Mouse (Mus musculus) retina, embryonic 14.5 days (tissue): Measurements from ENCODE around the gene Nucb1.

ENCODE experiments used
- DNase-seq: peaks from one replicate; pipeline ENCODE4 v3.0.0-alpha.2; 2015; ENCODE audit warnings: low spot score

Gene Nucb1

GRCm38 (mm10) chr7:45461781-45462180 lies 48.4 kb downstream of the Nucb1 start:
- DNase-seq: no peak

DNA sequence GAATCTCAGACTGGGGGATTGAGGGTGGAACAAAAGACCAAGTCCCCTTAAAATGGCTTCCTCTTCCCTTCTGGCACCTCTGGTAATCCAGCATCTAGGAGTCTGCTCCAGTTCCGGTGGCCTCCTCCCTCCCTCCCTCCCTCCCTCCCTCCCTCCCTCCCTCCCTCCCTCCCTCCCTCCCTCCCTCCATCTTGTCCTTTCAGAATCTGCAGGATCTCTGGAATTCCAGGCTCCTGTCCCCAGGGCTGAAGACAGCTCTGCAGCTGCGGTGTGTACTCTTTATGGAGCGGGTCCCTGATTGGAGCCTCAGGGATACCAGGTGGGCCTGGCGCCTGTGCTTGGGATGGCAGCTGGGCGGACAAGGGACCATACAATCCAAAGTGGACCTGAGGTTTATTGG lies 48.9 kb downstream of the Nucb1 start:
- no peak for DNase-seq

- peak; percentile 47 for DNase-seq
Observed at GRCm38 (mm10) chr7:45460860-45461314, 49.3 kb downstream of the Nucb1 start.

- no peak for DNase-seq
Observed at GRCm38 (mm10) chr7:45460377-45460776, 49.8 kb downstream of the Nucb1 start.

DNA sequence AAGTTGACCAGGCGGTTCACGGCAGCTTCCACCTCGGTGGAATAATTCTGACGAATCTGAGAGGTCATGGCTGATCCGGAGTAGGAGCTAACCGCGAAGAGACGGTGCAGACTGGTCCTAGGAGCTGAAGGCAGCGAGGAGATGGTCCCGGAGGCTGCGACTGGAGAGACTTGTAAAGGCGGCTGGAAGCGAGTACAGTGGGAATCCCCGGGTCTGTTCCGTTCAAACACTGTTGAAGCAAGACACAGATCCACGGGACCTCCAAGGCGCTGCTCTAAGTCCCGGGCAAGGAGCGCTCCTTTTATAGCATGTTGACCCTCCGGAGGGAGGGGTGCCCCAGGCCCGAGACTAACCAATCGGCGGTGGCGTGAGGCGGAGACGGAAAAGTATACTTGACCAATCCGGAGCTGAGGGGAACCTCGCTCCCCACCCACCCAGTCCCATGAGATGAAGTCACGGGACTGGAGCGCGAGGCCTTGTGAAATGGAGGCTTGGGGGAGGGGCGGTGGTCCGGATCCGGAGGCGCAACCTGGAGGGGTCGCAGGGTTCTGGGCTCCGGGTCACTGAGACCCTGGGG lies 50.6 kb downstream of the Nucb1 start, which contains the start of gene Ftl1:
Ftl1 (minus strand) TSS at position 321 of the 577 bp plus-strand sequence.
- DNase-seq: peak; percentile 99

GRCm38 (mm10) chr7:45458748-45459563 lies 51.2 kb downstream of the Nucb1 start:
- DNase-seq: peak; percentile 87

DNA sequence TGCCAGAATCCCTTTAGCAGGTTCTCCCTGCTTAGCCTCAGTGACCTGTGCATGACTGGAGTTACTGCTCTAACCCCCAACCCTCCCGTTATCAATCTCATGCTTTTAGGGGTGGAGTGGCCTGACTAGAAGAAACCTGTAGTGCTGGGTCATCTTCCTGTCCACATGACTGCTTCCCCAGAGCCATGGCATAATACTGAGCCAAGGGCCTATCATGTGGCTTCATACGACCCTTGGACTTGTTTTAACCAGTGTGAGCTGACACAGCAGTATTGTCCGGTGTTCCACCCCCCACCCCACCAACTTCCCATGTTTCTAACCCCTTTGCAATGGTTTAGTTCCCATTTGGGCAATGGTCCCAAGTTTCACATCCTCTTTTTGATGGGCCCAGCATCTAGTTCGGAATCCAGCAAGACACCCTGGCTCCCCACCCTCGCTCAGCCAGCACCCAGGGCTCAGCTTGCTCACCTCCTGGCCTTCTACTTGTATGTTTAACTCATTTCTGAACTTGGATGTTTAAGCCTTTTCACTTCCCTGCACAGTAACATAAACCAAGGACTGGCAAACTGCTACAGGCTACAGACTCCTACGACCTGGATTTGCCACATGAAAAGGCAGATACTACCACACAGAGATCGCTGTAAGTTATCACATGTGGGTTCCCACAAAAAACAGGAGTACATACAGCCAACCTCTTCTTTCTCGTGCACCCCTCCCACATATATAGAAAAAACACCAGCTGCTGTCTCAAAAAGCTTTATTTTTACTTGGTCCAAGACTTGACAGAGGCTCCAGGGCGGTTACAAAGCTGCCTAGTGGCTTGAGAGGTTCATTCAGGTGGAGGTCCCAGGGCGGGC lies 52.8 kb downstream of the Nucb1 start:
- peak; percentile 21 for DNase-seq

DNA sequence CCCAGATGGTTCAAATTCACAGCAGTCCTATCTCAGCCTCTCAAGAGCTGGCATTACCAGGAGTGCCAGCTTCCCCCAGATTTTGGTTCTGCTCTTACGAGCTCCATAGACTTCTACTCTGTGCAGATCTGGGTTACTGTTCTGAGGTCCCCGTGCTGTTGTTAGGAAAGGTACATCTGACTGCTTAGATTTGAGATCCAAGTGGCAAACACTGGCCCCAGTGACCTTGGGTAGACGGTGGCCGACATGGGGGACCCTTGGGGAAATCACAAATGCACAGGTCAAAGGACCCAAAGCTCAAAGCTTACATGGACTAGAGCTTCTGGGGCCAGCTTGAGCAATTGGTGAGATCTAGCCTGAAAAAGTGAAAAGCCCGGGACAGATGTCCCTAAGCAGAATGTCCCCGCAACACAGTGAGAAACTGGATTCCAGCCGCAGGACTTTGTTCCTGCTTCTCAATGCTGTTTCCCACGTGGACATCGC lies 53.4 kb downstream of the Nucb1 start:
- peak; percentile 19 for DNase-seq

DNA sequence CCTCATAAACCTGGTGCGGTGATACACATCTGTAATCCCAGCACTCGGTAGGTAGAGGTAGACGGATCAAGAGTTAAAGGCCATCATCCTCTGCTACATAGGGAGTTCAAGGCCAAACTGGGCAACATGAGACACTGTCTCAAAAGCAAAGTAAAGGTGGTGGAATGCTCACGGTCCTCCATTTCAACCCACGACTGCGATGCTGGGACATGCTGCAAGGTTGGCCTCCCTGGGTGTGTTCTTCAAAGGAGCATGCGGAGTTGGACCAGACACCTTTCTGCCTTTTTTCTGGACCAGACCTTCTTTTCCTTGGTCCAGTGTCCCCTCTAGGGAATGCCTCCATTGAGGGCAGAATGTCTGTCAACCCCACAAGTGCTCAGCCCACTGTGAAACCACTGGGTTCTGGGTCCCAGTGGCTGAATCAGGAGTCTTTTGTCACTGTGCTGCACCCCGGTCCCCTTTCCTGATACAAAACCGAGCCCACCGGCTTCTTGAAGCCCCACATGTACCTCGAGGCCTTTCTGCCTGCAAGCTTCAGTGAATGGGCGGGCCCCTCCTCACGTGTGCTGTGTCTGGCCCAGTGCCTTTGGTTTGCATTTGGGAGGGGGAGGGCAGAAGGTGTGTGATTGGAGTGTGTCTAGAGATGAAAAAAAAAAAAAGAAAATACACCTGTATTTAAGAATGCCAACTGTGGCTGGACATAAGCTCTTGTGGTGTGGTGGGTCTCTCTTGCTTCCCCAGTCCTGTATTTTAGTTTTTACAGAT lies 54.1 kb downstream of the Nucb1 start:
- no peak for DNase-seq

GRCm38 (mm10) chr7:45454971-45455370 lies 55.2 kb downstream of the Nucb1 start:
- DNase-seq: no peak

DNA sequence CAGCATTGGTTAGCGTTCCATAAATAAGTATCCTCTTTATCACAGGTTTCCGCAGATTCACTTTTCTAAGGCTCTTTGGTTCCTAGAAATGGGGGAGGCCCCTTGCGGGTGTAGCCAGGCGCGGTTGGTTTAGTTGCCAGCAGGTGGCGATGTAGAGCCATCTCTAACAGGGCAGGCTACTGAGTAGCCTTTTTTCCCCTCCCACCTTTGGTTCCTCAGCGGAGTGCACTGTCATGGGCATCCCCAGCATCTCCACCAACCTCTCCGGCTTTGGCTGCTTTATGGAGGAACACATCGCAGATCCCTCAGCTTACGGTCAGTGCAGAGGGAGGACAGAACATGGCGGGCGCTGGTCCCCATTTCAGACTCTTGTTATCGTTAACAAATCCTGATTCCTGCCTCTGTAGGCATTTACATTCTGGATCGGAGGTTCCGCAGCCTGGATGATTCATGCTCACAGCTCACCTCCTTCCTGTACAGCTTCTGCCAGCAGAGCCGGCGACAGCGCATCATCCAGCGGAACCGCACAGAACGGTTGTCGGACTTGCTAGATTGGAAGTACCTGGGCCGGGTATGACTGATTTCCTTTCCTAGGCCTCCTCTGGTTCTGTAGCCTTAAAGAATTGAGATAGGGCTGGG lies 58.7 kb downstream of the Nucb1 start:
- peak; percentile 93 for DNase-seq

- DNase-seq: no peak
Observed at GRCm38 (mm10) chr7:45449974-45450373, 60.2 kb downstream of the Nucb1 start.

DNA sequence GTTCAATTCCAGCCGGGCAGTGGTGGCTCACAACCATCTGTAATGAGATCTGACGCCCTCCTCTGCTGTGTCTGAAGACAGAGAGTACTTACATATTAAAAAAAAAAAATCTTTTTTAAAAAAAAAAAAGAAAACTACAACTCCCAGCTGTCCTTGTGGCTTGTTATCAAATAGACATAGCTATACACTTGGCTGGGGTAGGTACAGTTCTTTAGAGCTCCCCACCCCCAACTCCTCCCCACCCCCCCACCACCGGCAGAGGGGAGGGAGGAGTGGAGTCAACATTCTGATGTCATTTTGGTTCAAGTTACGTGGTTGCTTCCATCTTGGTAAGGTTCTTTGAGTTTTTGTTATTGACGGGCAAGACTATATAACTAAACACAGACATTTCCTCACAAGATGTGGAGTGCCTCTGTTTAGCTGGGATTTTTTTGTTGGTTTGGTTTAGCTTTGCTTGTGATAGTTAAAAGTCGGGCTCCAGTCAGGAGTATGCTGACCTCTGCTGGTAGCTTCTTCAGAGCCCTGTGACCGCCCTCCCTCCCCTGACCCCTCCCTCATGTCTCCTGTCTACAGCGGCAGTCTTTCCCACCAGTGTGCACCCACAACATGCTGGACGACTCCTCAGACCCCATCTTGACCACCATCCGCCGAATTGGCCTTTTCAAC lies 62.7 kb downstream of the Nucb1 start:
- DNase-seq: peak; percentile 60

DNA sequence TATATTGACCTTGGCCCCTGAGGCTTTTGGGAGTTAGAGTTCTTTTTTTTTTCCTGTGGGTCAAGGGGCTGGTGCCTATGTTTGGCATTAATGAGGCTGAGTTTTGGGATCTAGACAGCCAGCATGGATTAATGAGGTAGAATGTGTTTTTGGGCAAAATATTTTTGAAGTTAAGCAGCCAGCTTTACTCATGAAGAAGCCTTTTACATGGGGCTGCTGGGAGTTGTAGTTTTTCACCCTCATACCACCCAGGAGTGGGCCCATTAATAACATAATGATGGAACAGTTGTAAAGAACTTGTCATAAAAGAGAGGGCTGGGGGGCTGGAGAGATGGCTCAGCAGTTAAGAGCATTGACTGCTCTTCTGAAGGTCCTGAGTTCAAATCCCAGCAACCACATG lies 63.6 kb downstream of the Nucb1 start:
- no peak for DNase-seq

DNA sequence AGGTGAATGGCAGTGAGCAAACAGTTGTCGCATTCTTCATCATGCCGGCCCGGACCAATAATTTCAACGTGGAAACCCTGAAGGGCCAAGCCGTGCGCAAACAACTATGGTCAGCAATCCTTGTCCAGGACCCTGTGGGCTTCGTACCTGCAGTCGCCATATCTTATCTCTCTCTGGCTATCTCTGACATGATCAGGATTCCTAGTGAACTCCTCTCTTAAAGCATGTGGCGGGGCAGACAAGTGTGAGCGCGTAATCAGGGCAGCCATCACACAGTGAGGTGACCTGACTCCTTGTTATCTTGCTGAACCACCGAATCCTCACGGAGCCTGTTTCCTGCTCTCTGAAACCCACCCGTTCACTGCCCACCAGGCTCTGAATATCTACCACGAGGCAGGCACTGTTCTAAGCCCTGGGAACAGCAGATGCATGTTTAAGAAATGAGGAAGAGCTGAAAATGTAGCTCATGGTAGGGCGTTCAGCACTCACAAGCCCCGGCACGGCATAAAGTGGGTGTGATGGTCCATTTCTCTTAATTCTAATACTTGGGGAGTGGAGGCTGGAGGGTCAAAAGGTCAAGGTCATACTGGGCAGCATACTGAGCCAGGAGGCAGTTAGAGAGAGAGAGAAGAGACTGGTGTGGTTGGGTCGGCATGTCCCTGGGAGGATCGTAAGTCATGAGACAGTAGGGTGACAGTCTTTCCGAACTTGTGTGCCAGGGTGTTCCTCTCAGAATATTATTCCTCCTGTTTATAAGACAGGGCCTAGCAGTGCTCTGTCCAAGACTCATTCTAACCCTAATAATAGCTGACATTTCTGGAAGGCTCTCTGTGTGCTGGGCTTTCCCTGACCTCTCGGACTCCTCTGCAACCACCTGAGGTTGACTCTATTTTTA lies 66.4 kb downstream of the Nucb1 start:
- DNase-seq: no peak
